Mouse (Mus musculus) frontal cortex, postnatal 10 days (tissue): ENCODE data around the gene Vmn2r108.
"Not testable (repeated sequence)": the region's sequence is repeated elsewhere in the genome, so short reads cannot be mapped to it uniquely, and the experiment has no call there.

Experiments used
- DNase-seq, 2 experiments: peaks; one replicate each; pipeline ENCODE4 v3.0.0; 2022; ENCODE audit warnings: low spot score in 2 of 2, mixed read lengths in 1 of 2

The Vmn2r108 gene

GRCm38 (mm10) chr17:20481231-20481630 is at the start of gene Vmn2r108:
Gene Vmn2r108, minus strand, starts transcription at chr17:20481331.
- no peak for DNase-seq

GRCm38 (mm10) chr17:20508247-20508646 is 27.1 kb upstream of the Vmn2r108 start:
- DNase-seq, result not testable (repeated sequence)

- no peak for DNase-seq
Measured at GRCm38 (mm10) chr17:20497858-20498257, 16.7 kb upstream of the Vmn2r108 start, which contains the start of gene Vmn1r225. Gene Vmn1r225, plus strand, starts transcription at chr17:20498158.

GRCm38 (mm10) chr17:20473311-20473710 is 7.8 kb downstream of the Vmn2r108 start:
- no peak for DNase-seq

DNA sequence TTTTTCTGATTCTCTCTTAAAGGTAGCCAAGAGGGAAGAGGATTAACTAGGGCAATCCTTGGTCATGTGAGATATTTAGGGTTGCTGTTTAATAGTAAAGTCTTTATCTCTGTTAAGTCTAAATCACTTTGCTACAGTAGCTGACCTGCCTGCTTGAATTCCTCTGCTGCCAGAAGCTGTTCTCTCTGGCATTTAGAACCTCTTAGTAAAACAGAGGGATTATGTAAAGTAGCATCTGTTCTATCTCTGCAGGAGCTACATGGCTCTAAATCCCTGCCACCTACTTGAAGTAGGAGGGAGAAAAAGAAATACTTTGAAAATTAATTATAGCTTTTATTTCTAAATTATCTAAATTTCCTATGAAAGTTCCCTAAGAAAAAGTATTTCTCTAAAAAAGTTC is 41.9 kb downstream of the Vmn2r108 start:
- DNase-seq, result no peak

DNA sequence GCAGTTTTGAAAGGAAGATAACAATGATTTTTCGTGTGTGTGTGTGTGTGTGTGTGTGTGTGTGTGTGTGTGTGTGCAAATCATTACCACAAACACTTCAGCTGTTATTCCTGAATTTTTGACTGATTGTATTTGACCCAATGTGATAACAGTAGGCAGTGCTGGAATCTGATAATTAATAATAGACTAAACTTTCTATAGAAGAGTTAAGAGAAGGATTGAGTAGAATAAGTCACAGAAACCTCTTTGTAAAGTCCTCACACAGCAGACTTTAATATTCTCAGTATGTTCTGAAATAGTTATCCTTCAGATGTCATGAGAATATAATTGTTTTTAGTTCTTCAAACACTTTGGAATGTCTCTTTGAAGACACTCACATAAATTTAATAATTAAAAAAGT is 67.3 kb downstream of the Vmn2r108 start, which contains the start of gene Vmn1r224:
TSS of gene Vmn1r224 (plus strand) at position 301 of the 400 bp plus-strand sequence.
- no peak for DNase-seq
